Mouse (Mus musculus) 3134 (cell line): ENCODE data around the gene Tmem41b.
"Not testable (repeated sequence)": the region's sequence is repeated elsewhere in the genome, so short reads cannot be mapped to it uniquely, and the experiment has no call there.

Experiments used
- DNase-seq: peaks from one replicate; pipeline ENCODE4 v3.0.0-alpha.2; 2011; ENCODE audit warnings: low spot score; ENCODE audit not compliant: insufficient read length; ENCODE audit errors: extremely low read depth

Tmem41b gene

GRCm38 (mm10) chr7:109986775-109987174 lies at the start of gene Tmem41b:
TSS of gene Tmem41b (minus strand) at chr7:109986929.
- not testable (repeated sequence) for DNase-seq

GRCm38 (mm10) chr7:110030342-110030741 lies 43.6 kb upstream of the Tmem41b start:
- no peak for DNase-seq

- DNase-seq: no peak
These were observed 42.1 kb upstream of the Tmem41b start for GRCm38 (mm10) chr7:110028826-110029225.

- DNase-seq: no peak
These were observed 39.9 kb upstream of the Tmem41b start for GRCm38 (mm10) chr7:110026594-110026993.

GRCm38 (mm10) chr7:110023553-110023952 lies 36.8 kb upstream of the Tmem41b start:
- no peak for DNase-seq

GRCm38 (mm10) chr7:110018631-110019482 lies 32.1 kb upstream of the Tmem41b start:
- no peak for DNase-seq

GRCm38 (mm10) chr7:110018117-110018630 lies 31.4 kb upstream of the Tmem41b start, which contains the start of gene Ipo7:
TSS of gene Ipo7 (plus strand) at chr7:110018274.
- DNase-seq: peak; percentile 88

GRCm38 (mm10) chr7:110014272-110014671 lies 27.5 kb upstream of the Tmem41b start:
- no peak for DNase-seq

GRCm38 (mm10) chr7:110011417-110011816 lies 24.7 kb upstream of the Tmem41b start:
- no peak for DNase-seq

- no peak for DNase-seq
These were observed 22.4 kb upstream of the Tmem41b start for GRCm38 (mm10) chr7:110009084-110009483.

GRCm38 (mm10) chr7:110008513-110008912 lies 21.8 kb upstream of the Tmem41b start:
- no peak for DNase-seq

GRCm38 (mm10) chr7:110006471-110007195 lies 19.9 kb upstream of the Tmem41b start:
- no peak for DNase-seq

- no peak for DNase-seq
These were observed 19.2 kb upstream of the Tmem41b start for GRCm38 (mm10) chr7:110005976-110006375.

- DNase-seq: peak; percentile 91
These were observed 16.2 kb upstream of the Tmem41b start for GRCm38 (mm10) chr7:110002968-110003367.

- DNase-seq: no peak
These were observed 15.4 kb upstream of the Tmem41b start for GRCm38 (mm10) chr7:110002092-110002491.

- no peak for DNase-seq
These were observed 11.7 kb upstream of the Tmem41b start for GRCm38 (mm10) chr7:109998388-109998787.

- DNase-seq: peak; percentile 65
These were observed 6.6 kb upstream of the Tmem41b start for GRCm38 (mm10) chr7:109993157-109993959.

- no peak for DNase-seq
These were observed 4.6 kb upstream of the Tmem41b start for GRCm38 (mm10) chr7:109991286-109991685.

- DNase-seq: peak; percentile 100
These were observed 528 bp downstream of the Tmem41b start for GRCm38 (mm10) chr7:109986133-109986669.

GRCm38 (mm10) chr7:109985661-109986132 lies 1.0 kb downstream of the Tmem41b start:
- DNase-seq: no peak
